Mouse (Mus musculus) kidney, embryonic 16.5 days (tissue): ENCODE data around the gene Sav1. TPM values are rescaled to one million over a fixed set of nuclear protein-coding genes. Genes with fewer than 3 reads are reported as not detected.
A peak's percentile ranks its signal among the peaks of the same experiment; 100 is the strongest.

ENCODE experiments used
- ATAC-seq: fragments of 200-750 bp; cut with Nextera tagmentation; 2 replicates; pipeline ENCODE4 v1.8.0; 2017; ENCODE audit warnings: moderate TSS enrichment; ENCODE audit not compliant: low FRiP score, low TSS enrichment
- H3K27ac ChIP-seq: fragments of 300-500 bp; sonication (generic); 2 replicates; pipeline ENCODE4 v1.5.1; 2014; ENCODE audit warnings: low read length
- H3K27me3 ChIP-seq: fragments of 300-500 bp; sonication (generic); 2 replicates; pipeline ENCODE4 v1.6.1; 2014; ENCODE audit warnings: low read length, control low read depth, mixed read lengths; ENCODE audit not compliant: insufficient read depth
- H3K36me3 ChIP-seq: fragments of 300-500 bp; sonication (generic); 2 replicates; pipeline ENCODE4 v1.6.1; 2014; ENCODE audit warnings: low read length, control low read depth, mixed read lengths; ENCODE audit not compliant: insufficient read depth
- H3K4me1 ChIP-seq: fragments of 300-500 bp; sonication (generic); 2 replicates; pipeline ENCODE4 v1.6.1; 2014; ENCODE audit warnings: low read length, control low read depth, mixed read lengths; ENCODE audit not compliant: insufficient read depth
- H3K4me2 ChIP-seq: fragments of 300-500 bp; sonication (generic); replicated peaks from 2 replicates; pipeline ENCODE4 v1.6.1; 2014; ENCODE audit warnings: low read depth, low read length
- H3K4me3 ChIP-seq: fragments of 300-500 bp; sonication (generic); 2 replicates; pipeline ENCODE4 v1.5.1; 2014; ENCODE audit warnings: mild to moderate bottlenecking, low read length
- H3K9ac ChIP-seq: fragments of 300-500 bp; sonication (generic); replicated peaks from 2 replicates; pipeline ENCODE4 v1.6.1; 2014; ENCODE audit warnings: low read length
- H3K9me3 ChIP-seq: fragments of 300-500 bp; sonication (generic); 2 replicates; pipeline ENCODE4 v1.6.1; 2016; ENCODE audit warnings: low read length, control low read depth
- WGBS: fragments of 180-500 bp; shearing (Covaris S2); extraction: QIAGEN DNeasy Blood & Tissue Kit; methylation state at CpG from one replicate; pipeline ENCODE4 v1.1.7; 2014; 5-methylcytosine and 5-hydroxymethylcytosine counted together
- polyA plus RNA-seq: library from polyadenylated mRNA; unstranded; fragments of >200 nt; fragmentation: Nextera tagmentation; extraction: Ambion mirVana; gene quantifications from 2 replicates; pipeline ENCODE4 v1.2.1, GENCODE M21; 2015

Sav1 gene
- polyA plus RNA-seq, 1 experiment from 2014 or later = 1.4 TPM

DNA sequence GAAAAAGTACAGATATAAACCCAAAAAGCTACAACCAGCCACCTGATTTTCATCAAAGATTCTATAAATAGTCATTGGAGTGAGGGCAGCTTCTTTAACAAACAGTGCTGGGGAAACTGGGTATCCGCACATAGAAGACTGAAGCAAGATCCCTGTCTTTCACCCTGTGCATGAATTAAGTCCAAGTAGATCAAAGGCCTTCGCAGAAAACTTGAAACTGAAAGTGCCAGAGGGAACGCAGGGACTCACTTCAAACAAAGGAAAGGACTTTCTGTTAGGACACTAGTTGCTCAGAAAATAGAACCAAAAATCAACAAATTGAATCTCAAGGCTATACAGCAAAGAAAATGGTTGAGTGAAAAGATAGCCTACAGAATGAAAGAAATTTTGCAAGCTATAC, 8.6 kb upstream of the Sav1 start:
- Histone ChIP-seq H3K9ac (no peak overlapping the region), H3K4me1 (no peaks in the 10 kb centered on the region), H3K27ac (no peak overlapping the region), H3K27me3 (no peaks in the 10 kb centered on the region), H3K4me3 (no peak overlapping the region), H3K9me3 (0 out of 2 replicates have a peak, but pooled peaks cover 3% of the 10 kb centered on the region), H3K4me2 (no peak overlapping the region), H3K36me3 (no peaks in the 10 kb centered on the region)
- 75% methylated on average over 3 of the region's 3 CpGs for WGBS
- ATAC-seq = no peak

DNA sequence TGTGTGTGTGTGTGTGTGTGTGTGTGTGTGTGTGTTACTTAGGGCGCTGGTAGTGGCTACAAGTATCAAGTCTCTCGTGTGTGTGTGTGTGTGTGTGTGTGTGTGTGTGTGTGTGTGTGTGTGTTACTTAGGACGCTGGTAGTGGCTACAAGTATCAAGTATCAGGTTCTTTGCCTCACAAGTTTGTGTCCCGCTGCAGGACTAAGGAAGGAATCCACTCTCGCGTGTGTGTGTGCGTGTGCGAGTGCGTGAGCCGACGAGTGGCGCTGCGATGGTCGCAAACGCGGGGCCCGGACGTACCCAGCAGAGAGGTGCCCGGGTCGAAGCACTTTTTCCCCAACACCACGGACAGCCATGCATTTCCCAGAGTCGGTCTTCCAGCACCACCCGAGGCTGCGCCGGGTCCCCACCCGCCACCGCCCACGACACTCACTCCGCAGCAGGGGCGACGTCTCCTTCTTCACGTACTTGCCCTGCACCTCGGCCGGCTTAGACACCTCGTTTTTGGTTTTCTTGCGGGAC, 500 bp downstream of the Sav1 start:
- peaks cover 18% of the 10 kb centered on the region for H3K4me1 ChIP-seq
- 0% methylated on average over 36 of the region's 36 CpGs for WGBS
- peak overlapping the region; percentile 76 for H3K4me2 ChIP-seq
- peak overlapping the region; percentile 92 for H3K27ac ChIP-seq
- H3K27me3 ChIP-seq = no peaks in the 10 kb centered on the region
- ATAC-seq = peak; percentile 80
- peaks cover 24% of the 10 kb centered on the region for H3K36me3 ChIP-seq
- H3K9ac ChIP-seq = peak overlapping the region; percentile 95
- no peaks in the 10 kb centered on the region for H3K9me3 ChIP-seq
- peak overlapping the region; percentile 92 for H3K4me3 ChIP-seq

DNA sequence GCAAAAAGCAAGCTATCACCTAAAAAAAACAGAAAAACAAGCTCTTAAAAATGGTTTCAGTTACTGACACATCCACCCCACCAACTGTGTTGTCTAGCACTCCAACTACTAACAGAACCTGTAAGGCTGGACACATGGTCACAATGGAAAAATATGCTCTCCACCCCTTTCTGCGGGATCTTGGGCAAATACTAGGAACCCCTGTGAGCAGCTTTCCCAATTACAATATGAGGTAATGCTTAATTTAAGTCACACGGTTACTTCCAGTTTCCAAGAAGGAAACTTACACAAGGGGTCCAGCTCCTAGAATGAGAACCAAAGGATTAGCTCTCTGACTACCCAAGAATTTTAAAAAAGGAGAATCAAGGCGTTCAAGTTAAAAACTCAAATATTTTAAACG, 1.3 kb downstream of the Sav1 start:
- Histone ChIP-seq H3K4me3 (peak overlapping the region; percentile 92), H3K36me3 (peaks cover 24% of the 10 kb centered on the region), H3K9ac (peak overlapping the region; percentile 95), H3K27ac (no peak overlapping the region), H3K4me1 (peaks cover 18% of the 10 kb centered on the region), H3K27me3 (no peaks in the 10 kb centered on the region), H3K4me2 (peak overlapping the region; percentile 76), H3K9me3 (no peaks in the 10 kb centered on the region)
- no peak for ATAC-seq
- 42% methylated on average over 4 of the region's 4 CpGs for WGBS

DNA sequence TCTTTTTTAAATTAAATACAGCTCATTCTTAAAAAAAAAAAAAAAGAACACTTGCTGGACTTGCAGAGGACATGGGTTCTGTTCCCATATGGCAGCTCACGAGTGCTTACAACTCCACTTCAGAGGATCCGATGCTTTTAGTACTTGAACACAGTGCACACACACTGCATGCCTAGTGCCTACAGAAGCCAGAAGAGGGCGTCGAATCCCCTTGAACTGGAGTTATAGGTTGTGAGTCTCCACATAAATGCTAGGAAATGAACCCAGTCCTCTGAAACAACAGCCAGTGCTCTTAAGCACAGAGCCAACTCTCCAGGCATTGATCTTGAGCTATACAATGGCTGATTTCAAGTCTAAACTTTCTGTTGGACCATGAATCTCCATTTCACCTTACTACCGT, 3.9 kb downstream of the Sav1 start:
- Histone ChIP-seq H3K27ac (no peak overlapping the region), H3K27me3 (no peaks in the 10 kb centered on the region), H3K4me3 (no peak overlapping the region), H3K36me3 (peaks cover 32% of the 10 kb centered on the region), H3K4me1 (peaks cover 17% of the 10 kb centered on the region), H3K9me3 (no peaks in the 10 kb centered on the region), H3K4me2 (no peak overlapping the region), H3K9ac (no peak overlapping the region)
- WGBS = 75% methylated on average over 5 of the region's 5 CpGs
- no peak for ATAC-seq

DNA sequence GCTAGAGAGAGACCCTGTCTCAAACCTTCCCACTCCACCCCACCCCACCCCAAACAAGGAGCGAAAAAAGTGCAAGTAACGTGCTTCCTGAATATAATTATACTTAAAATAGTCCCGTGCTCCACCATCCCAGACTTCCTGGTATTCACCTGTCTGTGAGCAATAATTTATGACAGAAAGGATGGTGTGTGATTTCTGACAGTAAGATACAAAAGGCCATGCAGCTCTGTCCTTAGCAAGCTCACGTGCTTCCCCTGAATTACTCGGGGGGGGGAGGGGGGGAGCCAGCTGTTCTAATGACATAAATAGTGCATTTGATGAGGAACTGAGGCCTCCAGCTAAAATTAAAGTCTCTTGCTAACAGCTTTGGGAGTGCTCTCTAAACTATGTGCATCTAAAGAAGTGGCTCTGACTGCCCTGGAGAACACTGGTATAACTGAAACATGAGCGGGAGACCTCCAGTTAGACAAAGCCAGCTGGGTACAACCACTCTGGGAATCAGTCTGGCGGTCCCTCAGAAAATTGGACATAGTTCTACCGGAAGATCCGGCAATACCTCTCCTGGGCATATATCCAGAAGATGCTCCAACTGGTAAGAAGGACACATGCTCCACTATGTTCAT, 9.3 kb downstream of the Sav1 start:
- Histone ChIP-seq H3K27ac (no peak overlapping the region), H3K9me3 (no peaks in the 10 kb centered on the region), H3K36me3 (peaks cover 17% of the 10 kb centered on the region), H3K27me3 (no peaks in the 10 kb centered on the region), H3K4me2 (no peak overlapping the region), H3K4me1 (no peaks in the 10 kb centered on the region), H3K9ac (no peak overlapping the region), H3K4me3 (no peak overlapping the region)
- peak; percentile 73; the same call in 1 of the 2 replicates for ATAC-seq
- 64% methylated on average over 8 of the region's 9 CpGs for WGBS

DNA sequence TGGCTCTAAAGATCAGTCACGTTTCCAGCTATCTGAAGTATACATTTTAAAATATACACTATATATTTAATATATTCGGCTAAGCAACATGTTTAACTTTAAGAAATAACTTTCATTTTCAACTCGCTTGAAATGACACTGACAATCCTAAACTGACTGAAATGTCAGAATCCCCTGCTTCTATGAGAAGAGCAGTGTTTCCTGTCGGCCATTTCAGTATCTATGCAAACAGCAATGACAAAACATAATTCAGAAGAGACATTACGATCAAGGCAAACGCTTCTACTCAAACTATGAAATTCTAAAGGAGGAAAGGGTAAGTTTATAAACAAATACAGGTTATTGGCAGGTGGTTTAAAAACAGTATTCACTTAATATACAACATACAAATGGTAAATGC, 10.1 kb downstream of the Sav1 start:
- Histone ChIP-seq H3K9ac (no peak overlapping the region), H3K4me2 (no peak overlapping the region), H3K36me3 (peaks cover 16% of the 10 kb centered on the region; the same call in 1 of the 2 replicates), H3K4me3 (no peak overlapping the region), H3K27ac (no peak overlapping the region), H3K9me3 (no peaks in the 10 kb centered on the region), H3K4me1 (no peaks in the 10 kb centered on the region), H3K27me3 (no peaks in the 10 kb centered on the region)
- 81% methylated on average over 6 of the region's 6 CpGs for WGBS
- ATAC-seq = no peak

DNA sequence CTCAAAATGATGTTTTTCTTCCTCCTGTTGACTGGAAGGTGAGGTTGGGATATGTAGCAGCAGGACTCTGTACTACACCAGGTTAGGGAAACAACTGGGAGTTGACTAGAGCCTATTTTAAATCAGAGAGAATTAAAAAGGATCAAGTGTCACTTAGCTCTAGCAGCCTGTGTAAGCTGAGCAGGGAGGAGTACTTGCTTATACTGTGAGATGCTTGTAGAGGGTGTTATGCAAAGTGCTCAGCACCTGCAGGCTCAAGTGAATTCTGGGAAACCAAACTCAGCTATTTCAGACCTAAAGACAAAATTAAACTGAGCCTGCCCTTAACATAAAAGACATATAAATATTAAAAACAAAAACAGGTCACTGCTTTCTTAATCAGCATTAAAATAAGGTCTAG, 13.1 kb downstream of the Sav1 start:
- Histone ChIP-seq H3K27ac (no peak overlapping the region), H3K4me2 (no peak overlapping the region), H3K4me1 (no peaks in the 10 kb centered on the region), H3K4me3 (no peak overlapping the region), H3K9ac (no peak overlapping the region), H3K36me3 (peaks cover 35% of the 10 kb centered on the region), H3K27me3 (no peaks in the 10 kb centered on the region), H3K9me3 (no peaks in the 10 kb centered on the region)
- ATAC-seq = no peak

DNA sequence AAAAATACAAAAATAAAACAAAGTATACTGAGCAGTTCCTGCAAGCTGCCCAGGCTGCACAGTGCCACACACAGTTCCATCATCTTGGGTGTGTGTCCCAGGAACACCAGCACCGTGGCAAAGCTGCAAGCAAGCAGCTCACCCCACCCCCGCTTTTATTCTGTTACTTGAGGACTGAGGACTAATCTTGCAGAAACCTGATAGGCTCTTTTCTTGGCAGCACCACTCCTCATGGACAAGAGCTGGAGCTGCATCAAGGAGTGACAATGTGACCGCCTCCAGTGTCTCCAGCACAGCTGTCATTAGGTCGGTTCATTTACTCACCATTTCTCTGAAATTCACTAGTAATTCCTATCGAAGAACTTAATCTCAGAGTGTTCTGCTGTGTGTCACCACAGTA, 18.6 kb downstream of the Sav1 start:
- no peak for ATAC-seq
- no peak overlapping the region for H3K4me2 ChIP-seq
- H3K9ac ChIP-seq = no peak overlapping the region
- 45% methylated on average over 5 of the region's 5 CpGs for WGBS
- H3K27ac ChIP-seq = no peak overlapping the region
- H3K36me3 ChIP-seq = peaks cover 62% of the 10 kb centered on the region
- no peaks in the 10 kb centered on the region for H3K9me3 ChIP-seq
- no peak overlapping the region for H3K4me3 ChIP-seq
- no peaks in the 10 kb centered on the region for H3K27me3 ChIP-seq
- H3K4me1 ChIP-seq = no peaks in the 10 kb centered on the region

DNA sequence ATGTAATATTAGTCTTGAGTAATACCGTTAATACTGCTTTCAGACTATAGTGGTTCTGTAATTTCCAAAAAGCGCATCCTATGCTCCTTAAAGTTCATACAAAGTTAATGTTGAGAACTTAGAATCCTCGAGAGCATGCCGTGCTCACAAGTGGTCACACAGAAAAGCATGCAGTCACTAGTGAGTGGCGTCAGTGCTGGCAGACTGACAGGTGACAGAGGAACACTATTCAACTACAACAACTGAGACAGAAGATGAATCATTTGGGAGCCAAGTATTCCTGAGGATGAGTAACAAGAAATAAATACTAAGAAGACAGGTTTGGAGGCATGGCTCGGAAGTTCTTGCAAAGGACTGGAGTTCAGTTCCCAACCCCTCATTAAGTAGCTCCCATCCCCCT, 19.7 kb downstream of the Sav1 start:
- 89% methylated on average over 6 of the region's 6 CpGs for WGBS
- Histone ChIP-seq H3K4me2 (no peak overlapping the region), H3K9ac (no peak overlapping the region), H3K9me3 (no peaks in the 10 kb centered on the region), H3K4me1 (no peaks in the 10 kb centered on the region), H3K27ac (no peak overlapping the region), H3K27me3 (no peaks in the 10 kb centered on the region), H3K4me3 (no peak overlapping the region), H3K36me3 (peaks cover 66% of the 10 kb centered on the region)
- ATAC-seq = no peak

DNA sequence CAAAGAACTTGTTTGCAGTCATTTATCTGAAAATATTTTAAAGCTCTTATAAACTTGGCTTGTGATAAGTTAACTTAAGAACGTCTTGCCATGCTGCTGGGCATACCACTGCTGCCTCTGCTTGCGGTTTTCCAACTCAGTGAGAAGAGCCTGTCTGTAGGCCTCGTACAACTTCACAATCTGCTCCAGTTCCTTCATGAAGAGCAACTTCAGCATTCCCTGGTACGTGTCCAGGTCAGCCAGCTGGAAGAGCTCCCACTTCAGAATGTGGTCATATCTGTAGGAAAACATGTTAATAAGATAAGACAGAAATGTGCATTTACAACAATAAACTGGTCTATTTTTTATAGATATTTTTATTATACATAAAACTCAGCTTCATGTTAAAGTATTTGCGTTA, 20.7 kb downstream of the Sav1 start:
- Histone ChIP-seq H3K27me3 (no peaks in the 10 kb centered on the region), H3K4me1 (no peaks in the 10 kb centered on the region), H3K9ac (no peak overlapping the region), H3K9me3 (no peaks in the 10 kb centered on the region), H3K4me3 (no peak overlapping the region), H3K36me3 (peaks cover 62% of the 10 kb centered on the region), H3K27ac (no peak overlapping the region), H3K4me2 (no peak overlapping the region)
- 71% methylated on average over 5 of the region's 5 CpGs for WGBS
- no peak for ATAC-seq
